Mouse (Mus musculus): ENCODE results near the gene Rad52. TPM values are rescaled to one million over a fixed set of nuclear protein-coding genes. Genes with fewer than 3 reads are reported as not detected.

Rad52 gene
- polyA plus RNA-seq, 1 experiment from 2014 or later: 22.1 TPM

DNA sequence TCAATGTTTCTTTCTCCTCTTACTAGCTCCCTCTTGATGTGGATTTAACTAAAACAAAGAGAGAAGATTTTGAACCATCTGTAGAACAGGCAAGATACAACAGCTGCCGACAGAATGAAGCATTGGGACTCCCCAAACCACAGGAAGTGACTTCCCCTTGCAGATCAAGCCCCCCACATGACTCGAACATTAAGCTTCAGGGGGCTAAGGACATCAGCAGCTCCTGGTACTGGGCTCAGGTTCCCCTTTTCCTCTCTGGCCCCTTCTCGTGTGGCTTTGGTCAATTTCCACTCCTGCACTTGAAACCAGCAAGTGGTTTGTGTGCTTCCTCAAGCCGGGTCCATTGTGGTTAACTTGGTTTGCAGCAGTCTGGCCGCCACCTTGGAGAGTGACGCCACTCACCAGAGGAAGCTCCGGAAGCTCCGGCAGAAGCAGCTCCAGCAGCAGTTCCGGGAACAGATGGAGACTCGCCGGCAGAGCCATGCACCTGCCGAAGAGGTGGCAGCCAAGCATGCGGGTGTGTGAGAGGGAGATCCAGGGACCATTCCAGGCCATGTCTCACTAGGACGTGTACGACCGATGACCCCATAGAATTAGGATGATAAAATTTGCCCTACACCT lies 16.2 kb downstream of the Rad52 start:
- H3K4me2 ChIP-seq (replicated peaks): no peak overlapping the region
- H3K36me3 ChIP-seq: peaks cover 64% of the 10 kb centered on the region
- no peak for ATAC-seq (ENCODE audit: low FRiP score)
- no peaks in the 10 kb centered on the region for H3K9me3 ChIP-seq (replicated peaks)
- no peak overlapping the region for H3K9ac ChIP-seq
- no peak overlapping the region for H3K4me3 ChIP-seq
- WGBS: 92% methylated on average over 16 of the region's 16 CpGs
- H3K27me3 ChIP-seq: no peaks in the 10 kb centered on the region
- H3K4me1 ChIP-seq: no peaks in the 10 kb centered on the region
- no peak overlapping the region for H3K27ac ChIP-seq

DNA sequence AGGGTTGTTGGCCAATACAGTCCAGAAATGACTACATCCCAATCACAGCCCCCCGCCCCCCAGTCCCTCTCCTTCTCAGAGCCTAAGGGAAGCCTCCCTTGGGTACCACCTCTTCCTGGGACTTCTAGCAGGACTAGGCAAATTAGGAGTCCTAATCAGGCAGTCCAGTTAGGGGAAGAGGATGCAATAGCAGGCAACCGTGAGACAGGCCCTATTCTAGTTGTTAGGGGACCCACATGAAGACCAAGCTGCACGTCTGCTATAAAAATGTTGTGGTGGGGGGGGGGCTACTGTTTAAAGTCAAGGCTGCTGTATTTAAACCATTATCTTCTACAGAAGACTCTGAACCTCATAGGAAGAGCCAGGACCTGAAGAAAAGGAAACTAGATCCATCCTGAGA lies 19.6 kb downstream of the Rad52 start:
- ATAC-seq (ENCODE audit: low FRiP score): no peak
- H3K9ac ChIP-seq: no peak overlapping the region
- 91% methylated on average over 3 of the region's 3 CpGs for WGBS
- H3K4me1 ChIP-seq: no peaks in the 10 kb centered on the region
- H3K4me2 ChIP-seq (replicated peaks): no peak overlapping the region
- no peak overlapping the region for H3K27ac ChIP-seq
- H3K27me3 ChIP-seq: no peaks in the 10 kb centered on the region
- no peaks in the 10 kb centered on the region for H3K9me3 ChIP-seq (replicated peaks)
- peaks cover 72% of the 10 kb centered on the region for H3K36me3 ChIP-seq
- no peak overlapping the region for H3K4me3 ChIP-seq

DNA sequence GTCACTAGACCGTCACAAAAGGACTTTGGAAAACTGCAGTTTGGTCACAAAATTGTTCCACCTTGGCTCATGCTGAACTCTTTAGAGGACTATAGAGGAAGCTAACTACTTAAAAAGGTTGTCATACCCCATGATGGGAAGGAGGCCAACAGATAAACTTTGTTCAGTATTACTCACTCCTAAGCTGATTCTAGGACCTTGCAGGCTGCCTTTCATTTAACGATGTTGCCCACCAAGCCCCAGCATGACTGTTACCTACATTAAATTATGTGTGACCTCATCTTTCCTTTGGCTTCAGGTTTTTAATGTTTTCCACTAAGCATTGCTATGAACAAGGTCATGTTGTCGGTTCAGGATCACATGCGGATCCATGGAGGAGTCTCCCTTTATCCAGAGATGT lies 20.0 kb downstream of the Rad52 start:
- 94% methylated on average over 4 of the region's 4 CpGs for WGBS
- Histone ChIP-seq H3K9ac (no peak overlapping the region), H3K9me3 (replicated peaks) (no peaks in the 10 kb centered on the region), H3K4me2 (replicated peaks) (no peak overlapping the region), H3K27ac (no peak overlapping the region), H3K36me3 (peaks cover 76% of the 10 kb centered on the region), H3K27me3 (no peaks in the 10 kb centered on the region), H3K4me1 (no peaks in the 10 kb centered on the region), H3K4me3 (no peak overlapping the region)
- ATAC-seq (ENCODE audit: low FRiP score): no peak

DNA sequence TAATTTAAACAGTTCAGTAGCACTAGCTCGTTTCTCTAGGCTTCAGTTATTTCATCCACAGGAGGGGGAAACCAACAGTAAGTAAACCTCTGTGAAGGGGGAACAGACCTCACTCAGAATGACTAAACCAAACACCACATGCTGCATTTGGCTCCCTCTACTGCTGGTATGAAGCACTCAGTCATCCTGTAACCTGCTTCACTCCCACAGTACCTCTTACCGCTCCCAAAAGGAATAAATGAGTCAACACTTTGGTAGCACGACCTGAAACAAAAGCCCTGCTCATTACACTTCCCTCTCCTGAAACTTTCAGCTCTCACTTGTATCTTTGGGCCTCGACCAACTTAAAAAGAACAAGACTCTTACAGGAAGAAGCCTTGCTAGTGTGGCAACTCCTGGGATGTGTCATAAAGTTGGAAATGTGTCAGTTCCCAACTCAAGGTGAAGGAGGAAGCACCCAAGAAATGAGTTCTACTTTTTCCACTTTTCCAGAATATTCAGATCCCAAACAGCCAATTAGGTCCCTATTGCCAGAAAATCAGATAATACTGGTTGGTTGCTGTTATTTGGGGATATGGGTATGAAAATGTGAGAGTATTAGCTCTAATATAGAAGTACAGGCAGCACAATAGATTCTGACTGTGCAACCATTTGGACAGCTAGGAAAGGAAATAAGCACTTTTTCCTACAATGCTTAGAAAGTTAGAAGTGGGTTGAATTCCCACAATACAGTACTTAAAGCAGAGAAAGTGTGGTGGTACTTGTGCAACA lies 21.9 kb downstream of the Rad52 start:
- no peak for ATAC-seq (ENCODE audit: low FRiP score)
- H3K9me3 ChIP-seq (replicated peaks): no peaks in the 10 kb centered on the region
- no peaks in the 10 kb centered on the region for H3K4me1 ChIP-seq
- H3K9ac ChIP-seq: no peak overlapping the region
- 58% methylated on average over 4 of the region's 4 CpGs for WGBS
- peaks cover 75% of the 10 kb centered on the region for H3K36me3 ChIP-seq
- no peaks in the 10 kb centered on the region for H3K27me3 ChIP-seq
- no peak overlapping the region for H3K27ac ChIP-seq
- H3K4me2 ChIP-seq (replicated peaks): no peak overlapping the region
- H3K4me3 ChIP-seq: no peak overlapping the region

Other genes with a start within 250 kb of the Rad52 start
- gene Erc1, start 54.5 kb upstream of the Rad52 start, polyA plus RNA-seq (2016; fragmentation: Nextera tagmentation; extraction: Ambion mirVana): 41.4 and 45.9 TPM in 2 replicates
- 68.1 and 70.9 TPM in 2 replicates for gene Wnk1, start 136.0 kb downstream of the Rad52 start, polyA plus RNA-seq (2016; fragmentation: Nextera tagmentation; extraction: Ambion mirVana)
- gene Ninj2, start 190.7 kb downstream of the Rad52 start, polyA plus RNA-seq (2016; fragmentation: Nextera tagmentation; extraction: Ambion mirVana): 0.39 TPM in 1 of 2 replicates, not detected in the other